Mouse (Mus musculus) forebrain, embryonic 11.5 days (tissue): Measurements from ENCODE around the gene Utp6. TPM values are rescaled to one million over a fixed set of nuclear protein-coding genes. Genes with fewer than 3 reads are reported as not detected.
A peak's percentile ranks its signal among the peaks of the same experiment; 100 is the strongest.
"Not testable (repeated sequence)": the region's sequence is repeated elsewhere in the genome, so short reads cannot be mapped to it uniquely, and the experiment has no call there.

Source experiments
- ATAC-seq: fragments of 200-750 bp; cut with Nextera tagmentation; replicated peaks from 2 replicates; pipeline ENCODE4 v1.8.0; 2017; ENCODE audit warnings: moderate TSS enrichment; ENCODE audit not compliant: low FRiP score
- DNase-seq: peaks from one replicate; pipeline ENCODE4 v3.0.0-alpha.2; 2017; ENCODE audit warnings: low spot score
- H3K27ac ChIP-seq: fragments of 300-500 bp; sonication (generic); 2 replicates; pipeline ENCODE4 v1.5.1; 2014; ENCODE audit warnings: low read depth, low read length
- H3K27me3 ChIP-seq: fragments of 300-500 bp; sonication (generic); 2 replicates; pipeline ENCODE4 v1.6.1; 2014; ENCODE audit warnings: mild to moderate bottlenecking, low read length, mixed read lengths; ENCODE audit not compliant: control insufficient read depth, insufficient read depth
- H3K36me3 ChIP-seq: fragments of 300-500 bp; sonication (generic); 2 replicates; pipeline ENCODE4 v1.6.1; 2014; ENCODE audit warnings: mild to moderate bottlenecking, low read length, moderate library complexity, mixed read lengths; ENCODE audit not compliant: control insufficient read depth, insufficient read depth
- H3K4me1 ChIP-seq: fragments of 300-500 bp; sonication (generic); replicated peaks from 2 replicates; pipeline ENCODE4 v1.6.1; 2014; ENCODE audit warnings: low read length, mixed read lengths; ENCODE audit not compliant: control insufficient read depth, insufficient read depth
- H3K4me2 ChIP-seq: fragments of 300-500 bp; sonication (generic); 2 replicates; pipeline ENCODE4 v1.6.1; 2014; ENCODE audit warnings: low read depth, mild to moderate bottlenecking, low read length, moderate library complexity, mixed read lengths; ENCODE audit not compliant: severe bottlenecking
- H3K4me3 ChIP-seq: fragments of 300-500 bp; sonication (generic); 2 replicates; pipeline ENCODE4 v1.5.1; 2014; ENCODE audit warnings: low read depth, low read length
- H3K9ac ChIP-seq: fragments of 300-500 bp; sonication (generic); 2 replicates; pipeline ENCODE4 v1.6.1; 2014; ENCODE audit warnings: low read length
- H3K9me3 ChIP-seq: fragments of 300-500 bp; sonication (generic); 2 replicates; pipeline ENCODE4 v1.6.1; 2016; ENCODE audit warnings: low read length, mixed read lengths; ENCODE audit not compliant: control insufficient read depth
- WGBS: fragments of 180-500 bp; shearing (Covaris S2); extraction: QIAGEN DNeasy Blood & Tissue Kit; methylation state at CpG from one replicate; pipeline ENCODE4 v1.1.7; 2014; 5-methylcytosine and 5-hydroxymethylcytosine counted together
- polyA plus RNA-seq: library from polyadenylated mRNA; unstranded; fragments of >200 nt; fragmentation: Nextera tagmentation; extraction: Ambion mirVana; gene quantifications from 2 replicates; pipeline ENCODE4 v1.2.1, GENCODE M21; 2014

Utp6 gene
- polyA plus RNA-seq, 1 experiment from 2014 or later = 91.8 TPM

GRCm38 (mm10) chr11:79987896-79988295, 25.7 kb upstream of the Utp6 start:
- Histone ChIP-seq H3K9me3 (no peaks in the 10 kb centered on the region), H3K27ac (no peak overlapping the region), H3K4me1 (0 out of 2 replicates have a peak, but pooled peaks cover 2% of the 10 kb centered on the region), H3K4me3 (no peak overlapping the region), H3K36me3 (no peaks in the 10 kb centered on the region), H3K27me3 (no peaks in the 10 kb centered on the region), H3K4me2 (no peak overlapping the region), H3K9ac (no peak overlapping the region)
- ATAC-seq = no peak
- no peak for DNase-seq
- whole genome bisulfite sequencing = 95% methylated on average over 3 of the region's 3 CpGs

GRCm38 (mm10) chr11:79986886-79987285, 24.7 kb upstream of the Utp6 start:
- Histone ChIP-seq H3K36me3 (no peaks in the 10 kb centered on the region), H3K4me3 (no peak overlapping the region), H3K4me1 (no peaks in the 10 kb centered on the region), H3K4me2 (no peak overlapping the region), H3K27me3 (no peaks in the 10 kb centered on the region), H3K9ac (no peak overlapping the region), H3K9me3 (no peaks in the 10 kb centered on the region), H3K27ac (no peak overlapping the region)
- no peak for DNase-seq
- 91% methylated on average over 4 of the region's 4 CpGs for WGBS
- no peak for ATAC-seq

- H3K4me2 ChIP-seq, ATAC-seq, H3K36me3 ChIP-seq, H3K4me1 ChIP-seq, H3K4me3 ChIP-seq, H3K27ac ChIP-seq, DNase-seq, H3K9me3 ChIP-seq, H3K27me3 ChIP-seq, H3K9ac ChIP-seq: not testable (repeated sequence)
- WGBS = 98% methylated on average over 3 of the region's 4 CpGs
Observed at GRCm38 (mm10) chr11:79977747-79978146, 15.6 kb upstream of the Utp6 start.

- not testable (repeated sequence) for H3K27ac ChIP-seq, DNase-seq, H3K9ac ChIP-seq, ATAC-seq, H3K9me3 ChIP-seq, H3K4me3 ChIP-seq, H3K4me2 ChIP-seq, H3K36me3 ChIP-seq, H3K27me3 ChIP-seq, H3K4me1 ChIP-seq
- WGBS = 95% methylated on average over 14 of the region's 14 CpGs
Observed at GRCm38 (mm10) chr11:79977061-79977460, 14.9 kb upstream of the Utp6 start.

GRCm38 (mm10) chr11:79976645-79977044, 14.5 kb upstream of the Utp6 start:
- H3K36me3 ChIP-seq = not testable (repeated sequence)

GRCm38 (mm10) chr11:79976222-79976621, 14.0 kb upstream of the Utp6 start:
- DNase-seq (no peak), ATAC-seq (no peak)
- no peaks in the 10 kb centered on the region; the same call in 1 of the 2 replicates for H3K4me1 ChIP-seq
- peaks cover 5% of the 10 kb centered on the region; the same call in 1 of the 2 replicates for H3K27me3 ChIP-seq
- no peak overlapping the region for H3K9ac ChIP-seq
- no peak overlapping the region for H3K4me3 ChIP-seq
- WGBS = 91% methylated on average over 1 of the region's 1 CpGs
- H3K9me3 ChIP-seq = no peaks in the 10 kb centered on the region
- H3K36me3 ChIP-seq = no peaks in the 10 kb centered on the region
- no peak overlapping the region for H3K4me2 ChIP-seq
- no peak overlapping the region for H3K27ac ChIP-seq

More at GRCm38 (mm10) chr11:79976645-79977044, 14.5 kb upstream of the Utp6 start:
- H3K4me3 ChIP-seq, H3K27ac ChIP-seq, ATAC-seq, H3K4me1 ChIP-seq, DNase-seq, H3K9me3 ChIP-seq, H3K27me3 ChIP-seq, H3K4me2 ChIP-seq, H3K9ac ChIP-seq: not testable (repeated sequence)
- 79% methylated on average over 6 of the region's 6 CpGs for WGBS

- Histone ChIP-seq H3K4me3 (no peak overlapping the region), H3K9me3 (no peaks in the 10 kb centered on the region), H3K4me1 (no peaks in the 10 kb centered on the region; the same call in 1 of the 2 replicates), H3K36me3 (no peaks in the 10 kb centered on the region), H3K9ac (no peak overlapping the region), H3K27ac (no peak overlapping the region), H3K4me2 (no peak overlapping the region), H3K27me3 (peaks cover 5% of the 10 kb centered on the region; the same call in 1 of the 2 replicates)
- DNase-seq = no peak
- 52% methylated on average over 2 of the region's 2 CpGs for WGBS
- no peak for ATAC-seq
Observed at GRCm38 (mm10) chr11:79975377-79975776, 13.2 kb upstream of the Utp6 start.

- Histone ChIP-seq H3K9ac (peak overlapping the region; percentile 62), H3K4me3 (peak overlapping the region; percentile 46), H3K36me3 (no peaks in the 10 kb centered on the region), H3K4me2 (peak overlapping the region; percentile 80), H3K27ac (no peak overlapping the region), H3K9me3 (no peaks in the 10 kb centered on the region), H3K27me3 (peaks cover 5% of the 10 kb centered on the region; the same call in 1 of the 2 replicates), H3K4me1 (no peaks in the 10 kb centered on the region; the same call in 1 of the 2 replicates)
- under 1% methylated on average over 38 of the region's 41 CpGs for WGBS
- DNase-seq = peak; percentile 76
- peak; percentile 27 for ATAC-seq
Observed at GRCm38 (mm10) chr11:79973626-79974476, 11.7 kb upstream of the Utp6 start.
